Mouse (Mus musculus) forebrain, postnatal 0 days (tissue): ENCODE measurements around the gene Fars2. TPM values are rescaled to one million over a fixed set of nuclear protein-coding genes. Genes with fewer than 3 reads are reported as not detected.

ENCODE experiments used
- ATAC-seq: fragments of 200-750 bp; cut with Nextera tagmentation; 2 replicates; pipeline ENCODE4 v1.8.0; 2017; ENCODE audit warnings: mild to moderate bottlenecking, moderate library complexity
- DNase-seq: peaks from one replicate; pipeline ENCODE4 v3.0.0-alpha.2; 2015
- H3K27ac ChIP-seq: fragments of 300-500 bp; sonication (generic); 2 replicates; pipeline ENCODE4 v1.5.1; 2014; ENCODE audit warnings: low read depth, mild to moderate bottlenecking, antibody characterized with exemption, low read length, moderate library complexity, mixed read lengths
- H3K27me3 ChIP-seq: fragments of 300-500 bp; sonication (generic); 2 replicates; pipeline ENCODE4 v1.6.1; 2014; ENCODE audit warnings: mild to moderate bottlenecking, low read length, mixed read lengths; ENCODE audit not compliant: insufficient read depth
- H3K36me3 ChIP-seq: fragments of 300-500 bp; sonication (generic); 2 replicates; pipeline ENCODE4 v1.6.1; 2014; ENCODE audit warnings: mild to moderate bottlenecking, moderate library complexity; ENCODE audit not compliant: insufficient read depth
- H3K4me1 ChIP-seq: fragments of 300-500 bp; sonication (generic); 2 replicates; pipeline ENCODE4 v1.6.1; 2014; ENCODE audit warnings: antibody characterized with exemption; ENCODE audit not compliant: insufficient read depth
- H3K4me2 ChIP-seq: fragments of 300-500 bp; sonication (generic); 2 replicates; pipeline ENCODE4 v1.6.1; 2014; ENCODE audit warnings: low read depth, mild to moderate bottlenecking, moderate library complexity
- H3K4me3 ChIP-seq: fragments of 300-500 bp; sonication (generic); 2 replicates; pipeline ENCODE4 v1.5.1; 2014; ENCODE audit warnings: low read depth, low read length, mixed read lengths
- H3K9ac ChIP-seq: fragments of 300-500 bp; sonication (generic); 2 replicates; pipeline ENCODE4 v1.6.1; 2014; ENCODE audit warnings: mild to moderate bottlenecking
- H3K9me3 ChIP-seq: fragments of 300-500 bp; sonication (generic); 2 replicates; pipeline ENCODE4 v1.6.1; 2016; ENCODE audit warnings: low read length
- CTCF ChIP-seq: sonication (generic); IDR thresholded peaks from 2 replicates; pipeline ENCODE4 v1.5.1; 2016; ENCODE audit warnings: antibody characterized with exemption, control low read depth, low read depth
- WGBS: fragments of 180-500 bp; shearing (Covaris S2); extraction: QIAGEN DNeasy Blood & Tissue Kit; methylation state at CpG from one replicate; pipeline ENCODE4 v1.1.7; 2014; 5-methylcytosine and 5-hydroxymethylcytosine counted together
- polyA plus RNA-seq: library from polyadenylated mRNA; unstranded; fragments of >200 nt; fragmentation: Nextera tagmentation; extraction: Ambion mirVana; gene quantifications from 2 replicates; pipeline ENCODE4 v1.2.1, GENCODE M21; 2015
- total RNA-seq: library from RNA; depleted of rRNA; stranded (reverse); fragments of >200 nt; gene quantifications from 2 replicates; pipeline ENCODE4 v1.2.3, GENCODE M21; 2014

Gene Fars2
- total and polyA plus RNA-seq, 2 experiments from 2014 or later, result 29.9 to 35.5 TPM

DNA sequence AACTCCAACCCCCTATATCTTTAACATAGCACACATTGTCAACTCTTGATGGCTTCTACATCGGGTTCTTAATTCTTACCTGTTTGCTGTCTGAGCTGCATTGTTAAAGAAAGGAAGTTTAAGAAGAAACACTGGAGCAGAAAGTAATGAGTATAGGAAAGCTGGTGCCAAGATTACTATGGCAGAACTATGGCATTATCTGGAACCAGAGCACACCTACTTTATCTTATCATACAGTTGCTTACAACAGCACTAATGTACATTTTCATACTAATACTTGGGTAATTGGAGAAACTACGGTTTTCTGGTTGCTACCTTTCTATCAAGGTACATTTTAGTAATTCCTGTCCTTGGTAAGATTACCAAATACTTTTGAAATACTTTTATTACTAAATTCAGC lies 29.8 kb upstream of the Fars2 start:
- no peak for DNase-seq
- H3K9ac ChIP-seq, result no peak overlapping the region
- no peak for ATAC-seq
- no peak for TF ChIP-seq CTCF
- no peaks in the 10 kb centered on the region for H3K27me3 ChIP-seq
- no peak overlapping the region for H3K27ac ChIP-seq
- no peaks in the 10 kb centered on the region for H3K4me1 ChIP-seq
- 92% methylated on average over 2 of the region's 2 CpGs for WGBS
- H3K36me3 ChIP-seq, result peaks cover 11% of the 10 kb centered on the region; the same call in 1 of the 2 replicates
- H3K4me2 ChIP-seq, result no peak overlapping the region
- H3K9me3 ChIP-seq, result no peaks in the 10 kb centered on the region
- no peak overlapping the region for H3K4me3 ChIP-seq

DNA sequence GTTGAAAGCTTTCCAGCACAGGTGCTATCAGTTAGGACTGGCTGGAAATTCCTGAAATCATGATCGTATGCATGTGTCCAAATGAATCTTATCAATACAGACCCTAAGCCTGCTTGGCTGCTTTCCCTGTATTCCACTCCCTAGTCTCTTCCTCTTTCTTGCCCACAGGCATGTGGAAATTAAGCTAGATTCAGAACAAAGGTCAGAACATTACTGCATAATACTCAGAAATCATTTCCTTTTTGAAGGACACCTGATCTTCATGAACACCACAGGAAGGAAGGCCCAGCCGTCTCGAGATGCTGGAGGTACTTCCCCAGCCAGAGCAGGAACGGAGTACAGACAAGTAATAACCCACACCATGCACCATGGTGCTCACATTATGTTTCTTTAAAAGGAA lies 29.0 kb upstream of the Fars2 start:
- ATAC-seq (no peak), DNase-seq (no peak)
- no peak overlapping the region for H3K4me2 ChIP-seq
- H3K4me1 ChIP-seq, result no peaks in the 10 kb centered on the region
- H3K27ac ChIP-seq, result no peak overlapping the region
- no peaks in the 10 kb centered on the region for H3K27me3 ChIP-seq
- H3K4me3 ChIP-seq, result no peak overlapping the region
- TF ChIP-seq CTCF, result no peak
- WGBS, result 90% methylated on average over 4 of the region's 4 CpGs
- no peak overlapping the region for H3K9ac ChIP-seq
- peaks cover 11% of the 10 kb centered on the region; the same call in 1 of the 2 replicates for H3K36me3 ChIP-seq
- H3K9me3 ChIP-seq, result no peaks in the 10 kb centered on the region

DNA sequence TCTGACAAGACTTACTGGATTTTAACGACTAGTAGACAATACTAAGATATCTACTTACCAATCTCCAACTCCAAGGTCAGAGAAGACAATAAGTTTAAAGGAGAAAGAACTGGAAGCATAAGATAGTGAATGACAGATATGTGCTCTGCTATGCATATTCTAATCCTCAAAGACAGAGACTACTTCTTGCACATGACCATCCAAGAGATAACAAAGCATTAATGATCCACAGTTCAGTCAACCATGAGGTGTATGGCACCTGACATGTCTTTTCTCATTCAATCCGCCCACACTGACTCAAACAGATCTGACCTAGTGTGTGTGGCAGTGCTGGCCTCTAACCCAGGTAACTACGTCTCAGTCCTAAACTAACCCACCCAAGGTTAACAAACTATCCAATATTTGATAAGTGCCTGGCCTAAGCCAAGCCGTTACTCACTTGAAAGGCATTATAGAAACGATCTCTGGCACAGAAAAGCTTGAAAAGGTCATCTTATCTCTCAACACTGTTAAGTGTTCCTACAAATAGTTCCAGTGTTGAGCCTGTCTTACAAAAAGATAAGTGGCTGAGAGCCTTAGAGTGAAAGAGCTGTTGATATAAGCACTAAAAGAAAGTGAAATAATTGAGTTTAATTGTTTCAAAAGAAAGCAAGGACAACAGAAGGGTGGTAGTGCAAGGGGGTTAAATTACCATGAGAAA lies 20.4 kb upstream of the Fars2 start:
- Histone ChIP-seq H3K9ac (no peak overlapping the region), H3K27me3 (no peaks in the 10 kb centered on the region), H3K36me3 (no peaks in the 10 kb centered on the region; the same call in 1 of the 2 replicates), H3K9me3 (no peaks in the 10 kb centered on the region), H3K27ac (no peak overlapping the region), H3K4me1 (no peaks in the 10 kb centered on the region), H3K4me2 (no peak overlapping the region), H3K4me3 (no peak overlapping the region)
- no peak for DNase-seq
- no peak for TF ChIP-seq CTCF
- 85% methylated on average over 5 of the region's 5 CpGs for WGBS
- no peak for ATAC-seq

DNA sequence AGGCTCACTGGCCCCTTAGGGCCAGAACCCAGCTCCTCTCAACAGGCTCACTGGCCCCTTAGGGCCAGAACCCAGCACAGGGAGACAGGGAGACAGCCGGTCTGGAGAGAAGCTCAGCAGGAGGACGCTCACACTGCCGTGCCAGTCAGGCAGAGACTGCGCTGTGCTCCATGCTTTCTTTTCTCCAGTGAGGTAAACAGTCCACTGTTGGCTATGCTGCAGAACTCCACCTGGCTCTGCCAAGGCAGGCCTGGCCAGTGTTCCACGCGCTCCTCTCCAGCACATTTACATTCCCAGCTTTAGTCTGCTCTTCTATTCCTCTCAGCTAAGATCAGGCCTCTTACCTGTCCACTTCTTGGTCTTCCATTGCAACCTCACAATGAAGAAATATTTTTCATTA lies 11.6 kb upstream of the Fars2 start:
- no peaks in the 10 kb centered on the region for H3K4me1 ChIP-seq
- DNase-seq (no peak), ATAC-seq (no peak)
- no peak overlapping the region for H3K4me2 ChIP-seq
- H3K4me3 ChIP-seq, result no peak overlapping the region
- H3K27ac ChIP-seq, result no peak overlapping the region
- H3K27me3 ChIP-seq, result no peaks in the 10 kb centered on the region
- WGBS, result 71% methylated on average over 6 of the region's 6 CpGs
- no peaks in the 10 kb centered on the region for H3K36me3 ChIP-seq
- no peak for TF ChIP-seq CTCF
- H3K9ac ChIP-seq, result no peak overlapping the region
- H3K9me3 ChIP-seq, result no peaks in the 10 kb centered on the region

DNA sequence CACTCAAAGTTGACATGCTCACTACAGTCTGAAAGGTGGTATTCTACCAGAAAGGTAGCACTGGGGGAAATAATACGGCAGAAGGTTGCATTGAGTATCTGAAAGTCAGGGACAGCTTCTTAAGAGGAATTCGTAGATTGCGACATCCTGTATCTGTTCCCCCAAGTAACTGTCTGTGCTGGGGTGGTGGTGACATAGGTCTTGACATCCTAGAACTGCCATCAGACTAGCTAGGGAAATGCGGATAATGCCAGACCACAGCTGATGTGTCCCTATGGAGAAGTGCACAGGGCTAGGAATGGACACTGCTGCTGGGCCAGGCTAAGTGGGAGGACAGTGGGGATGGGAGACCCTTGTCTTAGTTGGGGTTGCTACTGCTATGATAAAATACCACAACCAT lies 8.7 kb upstream of the Fars2 start:
- no peak for TF ChIP-seq CTCF
- Histone ChIP-seq H3K9ac (no peak overlapping the region), H3K4me1 (no peaks in the 10 kb centered on the region), H3K36me3 (no peaks in the 10 kb centered on the region), H3K27ac (no peak overlapping the region), H3K9me3 (no peaks in the 10 kb centered on the region), H3K4me3 (no peak overlapping the region), H3K27me3 (no peaks in the 10 kb centered on the region), H3K4me2 (no peak overlapping the region)
- no peak for ATAC-seq
- no peak for DNase-seq
- 95% methylated on average over 4 of the region's 4 CpGs for WGBS

DNA sequence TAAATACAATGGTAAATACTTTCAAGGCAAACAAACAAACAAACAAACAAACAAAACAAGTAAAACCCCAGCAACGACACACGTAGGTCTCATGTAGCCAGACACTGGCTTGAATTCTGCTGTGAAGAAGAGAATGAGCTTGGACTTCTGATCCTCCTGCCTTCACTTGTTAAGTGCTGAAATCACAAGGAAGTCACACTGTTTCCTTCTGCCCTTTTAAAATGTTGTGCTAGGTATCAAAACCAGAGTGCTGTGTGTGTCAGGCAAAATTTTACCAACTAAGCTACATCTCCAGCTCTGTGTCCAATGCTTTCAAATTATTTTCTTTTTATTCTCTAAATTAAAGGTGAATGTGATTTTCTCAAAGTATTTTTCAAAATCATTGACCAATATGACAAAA lies 5.9 kb upstream of the Fars2 start:
- ATAC-seq (no peak), DNase-seq (no peak)
- no peak overlapping the region for H3K4me3 ChIP-seq
- no peak for TF ChIP-seq CTCF
- H3K27me3 ChIP-seq, result no peaks in the 10 kb centered on the region
- H3K27ac ChIP-seq, result no peak overlapping the region
- no peaks in the 10 kb centered on the region for H3K4me1 ChIP-seq
- H3K36me3 ChIP-seq, result no peaks in the 10 kb centered on the region
- 87% methylated on average over 2 of the region's 2 CpGs for WGBS
- no peaks in the 10 kb centered on the region for H3K9me3 ChIP-seq
- H3K9ac ChIP-seq, result no peak overlapping the region
- H3K4me2 ChIP-seq, result no peak overlapping the region

DNA sequence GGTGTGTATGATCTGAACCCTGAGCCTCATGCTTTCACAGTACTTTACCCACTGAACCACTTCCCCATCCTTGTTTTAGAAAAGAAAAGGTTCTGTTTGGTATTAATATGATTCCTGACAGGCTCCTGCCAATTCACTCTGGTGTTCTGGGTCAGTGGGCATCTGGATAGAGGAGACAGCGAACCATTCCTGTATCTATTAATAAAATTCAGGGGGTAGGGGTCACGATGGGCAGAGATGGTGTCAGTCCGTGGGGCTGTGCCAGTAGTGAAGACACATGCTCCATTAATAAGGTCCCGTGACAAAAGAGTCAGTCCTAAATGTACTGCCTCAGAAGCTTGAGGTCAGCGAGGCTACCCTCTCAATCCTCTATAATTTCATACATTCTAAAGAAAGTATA lies 4.0 kb upstream of the Fars2 start:
- WGBS, result 88% methylated on average over 5 of the region's 5 CpGs
- H3K4me3 ChIP-seq, result no peak overlapping the region
- TF ChIP-seq CTCF, result no peak
- no peaks in the 10 kb centered on the region for H3K9me3 ChIP-seq
- DNase-seq (no peak), ATAC-seq (no peak)
- H3K9ac ChIP-seq, result no peak overlapping the region
- no peaks in the 10 kb centered on the region for H3K27me3 ChIP-seq
- H3K4me2 ChIP-seq, result no peak overlapping the region
- H3K4me1 ChIP-seq, result no peaks in the 10 kb centered on the region
- H3K27ac ChIP-seq, result no peak overlapping the region
- H3K36me3 ChIP-seq, result no peaks in the 10 kb centered on the region
